Mouse (Mus musculus): ENCODE measurements around the gene Crtac1. TPM values are rescaled to one million over a fixed set of nuclear protein-coding genes. Genes with fewer than 3 reads are reported as not detected.

Gene Crtac1
- polyA plus RNA-seq, 1 experiment: 77.2 TPM

GRCm38 (mm10) chr19:42429410-42429809 lies 2.2 kb downstream of the Crtac1 start:
- peak in 1 of 2 experiments; percentile 85 for DNase-seq (ENCODE audit: extremely low spot score in 1 of 2, low spot score in 1 of 2)

GRCm38 (mm10) chr19:42425208-42425607 lies 6.4 kb downstream of the Crtac1 start:
- no peak for DNase-seq (ENCODE audit: extremely low spot score in 1 of 2, low spot score in 1 of 2)

- no peak for DNase-seq (ENCODE audit: extremely low spot score in 1 of 2, low spot score in 1 of 2)
Measured at GRCm38 (mm10) chr19:42415042-42415441, 16.5 kb downstream of the Crtac1 start.

- no peak for DNase-seq (ENCODE audit: extremely low spot score in 1 of 2, low spot score in 1 of 2)
Measured at GRCm38 (mm10) chr19:42409856-42410255, 21.7 kb downstream of the Crtac1 start.

GRCm38 (mm10) chr19:42409226-42409625 lies 22.4 kb downstream of the Crtac1 start:
- no peak for DNase-seq (ENCODE audit: extremely low spot score in 1 of 2, low spot score in 1 of 2)

- DNase-seq (ENCODE audit: extremely low spot score in 1 of 2, low spot score in 1 of 2): no peak
Measured at GRCm38 (mm10) chr19:42404364-42404763, 27.2 kb downstream of the Crtac1 start.

- DNase-seq (ENCODE audit: extremely low spot score in 1 of 2, low spot score in 1 of 2): peak in 1 of 2 experiments; percentile 42
Measured at GRCm38 (mm10) chr19:42399974-42400373, 31.6 kb downstream of the Crtac1 start.

GRCm38 (mm10) chr19:42397281-42397680 lies 34.3 kb downstream of the Crtac1 start:
- DNase-seq (ENCODE audit: extremely low spot score in 1 of 2, low spot score in 1 of 2): no peak

GRCm38 (mm10) chr19:42394848-42395534 lies 36.6 kb downstream of the Crtac1 start:
- no peak for DNase-seq (ENCODE audit: extremely low spot score in 1 of 2, low spot score in 1 of 2)

GRCm38 (mm10) chr19:42393920-42394319 lies 37.7 kb downstream of the Crtac1 start:
- peak in 1 of 2 experiments; percentile 48 for DNase-seq (ENCODE audit: extremely low spot score in 1 of 2, low spot score in 1 of 2)

- DNase-seq (ENCODE audit: extremely low spot score in 1 of 2, low spot score in 1 of 2): peak in 1 of 2 experiments; percentile 68
Measured at GRCm38 (mm10) chr19:42392094-42392493, 39.5 kb downstream of the Crtac1 start.

GRCm38 (mm10) chr19:42389574-42389973 lies 42.0 kb downstream of the Crtac1 start:
- DNase-seq (ENCODE audit: extremely low spot score in 1 of 2, low spot score in 1 of 2): no peak

- no peak for DNase-seq (ENCODE audit: extremely low spot score in 1 of 2, low spot score in 1 of 2)
Measured at GRCm38 (mm10) chr19:42384981-42385598, 46.5 kb downstream of the Crtac1 start.

- DNase-seq (ENCODE audit: extremely low spot score in 1 of 2, low spot score in 1 of 2): no peak
Measured at GRCm38 (mm10) chr19:42380981-42381373, 50.6 kb downstream of the Crtac1 start.

GRCm38 (mm10) chr19:42380321-42380980 lies 51.1 kb downstream of the Crtac1 start:
- peak in 1 of 2 experiments; percentile 72 for DNase-seq (ENCODE audit: extremely low spot score in 1 of 2, low spot score in 1 of 2)

GRCm38 (mm10) chr19:42379798-42380197 lies 51.8 kb downstream of the Crtac1 start:
- DNase-seq (ENCODE audit: extremely low spot score in 1 of 2, low spot score in 1 of 2): peak; percentile 75 to 82

- no peak for DNase-seq (ENCODE audit: extremely low spot score in 1 of 2, low spot score in 1 of 2)
Measured at GRCm38 (mm10) chr19:42377206-42377605, 54.4 kb downstream of the Crtac1 start.

GRCm38 (mm10) chr19:42363551-42363950 lies 68.0 kb downstream of the Crtac1 start:
- peak in 1 of 2 experiments; percentile 42 for DNase-seq (ENCODE audit: extremely low spot score in 1 of 2, low spot score in 1 of 2)

- no peak for DNase-seq (ENCODE audit: extremely low spot score in 1 of 2, low spot score in 1 of 2)
Measured at GRCm38 (mm10) chr19:42358406-42358805, 73.2 kb downstream of the Crtac1 start.

GRCm38 (mm10) chr19:42356854-42357253 lies 74.7 kb downstream of the Crtac1 start:
- peak in 1 of 2 experiments; percentile 51 for DNase-seq (ENCODE audit: extremely low spot score in 1 of 2, low spot score in 1 of 2)

GRCm38 (mm10) chr19:42355476-42355875 lies 76.1 kb downstream of the Crtac1 start:
- DNase-seq (ENCODE audit: extremely low spot score in 1 of 2, low spot score in 1 of 2): no peak

Measured in frontal cortex, adult 2 months (tissue).